Mouse (Mus musculus): ENCODE results near the gene Hfe.

DNA sequence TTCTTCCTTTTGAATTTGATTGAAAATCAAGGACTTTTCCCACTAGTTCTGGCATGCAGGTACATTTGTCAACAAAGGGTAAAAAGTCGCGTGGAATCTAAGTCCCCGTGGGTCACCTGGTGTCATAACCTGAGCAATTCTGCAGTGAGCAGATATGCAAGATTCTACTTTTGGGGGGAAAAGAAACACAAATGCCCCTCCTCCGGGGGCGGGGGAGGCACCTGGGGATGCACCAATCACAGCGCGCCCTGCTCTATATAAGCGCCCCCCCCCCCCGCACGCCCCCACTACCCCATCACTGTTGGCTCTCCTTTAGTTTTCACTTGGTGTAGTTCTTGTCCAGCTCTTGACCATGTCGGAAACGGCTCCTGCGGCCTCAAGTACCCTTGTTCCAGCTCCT is 15.1 kb downstream of the Hfe start, which contains the start of gene Hist1h1t:
- no peak for TF ChIP-seq CTCF (IDR thresholded peaks at IDR 0.05; ENCODE audit: low read depth, low read length)
- no peak for TF ChIP-seq POLR2A (IDR thresholded peaks at IDR 0.05; ENCODE audit: borderline replicate concordance, low read depth, low read length)
